Mouse (Mus musculus) heart, adult 2 months (tissue): Measurements from ENCODE around the gene Gm3532. TPM values are rescaled to one million over a fixed set of nuclear protein-coding genes. Genes with fewer than 3 reads are reported as not detected.
"Not testable (repeated sequence)": the region's sequence is repeated elsewhere in the genome, so short reads cannot be mapped to it uniquely, and the experiment has no call there.

Experiments used
- DNase-seq, 2 experiments: peaks; one replicate each; pipeline ENCODE4 v3.0.0; 2021
- H3K27ac ChIP-seq: fragments of 200-600 bp; 2 replicates; pipeline ENCODE4 v1.8.1; 2022
- H3K27me3 ChIP-seq: fragments of 200-500 bp; 2 replicates; pipeline ENCODE4 v1.6.1; 2012; ENCODE audit warnings: mild to moderate bottlenecking, low read length, inconsistent platforms, mixed read lengths; ENCODE audit not compliant: control insufficient read depth, insufficient read depth
- H3K36me3 ChIP-seq: fragments of 200-500 bp; 2 replicates; pipeline ENCODE4 v1.6.1; 2012; ENCODE audit warnings: low read length, inconsistent platforms; ENCODE audit not compliant: control insufficient read depth, insufficient read depth
- H3K4me1 ChIP-seq: fragments of 200-500 bp; 2 replicates; pipeline ENCODE4 v1.6.1; 2011; ENCODE audit warnings: low read length; ENCODE audit not compliant: control insufficient read depth, insufficient read depth
- H3K4me3 ChIP-seq: fragments of 200-600 bp; 2 replicates; pipeline ENCODE4 v1.8.1; 2022
- H3K79me2 ChIP-seq: fragments of 200-500 bp; replicated peaks from 2 replicates; pipeline ENCODE4 v1.6.1; 2012; ENCODE audit warnings: mild to moderate bottlenecking, inconsistent platforms, low read length, moderate library complexity, mixed read lengths; ENCODE audit not compliant: control insufficient read depth, insufficient read depth
- H3K9ac ChIP-seq: fragments of 200-500 bp; 2 replicates; pipeline ENCODE4 v1.6.1; 2012; ENCODE audit warnings: low read depth, mild to moderate bottlenecking, control low read depth, inconsistent platforms, low read length, mixed read lengths
- WGBS: fragments of 180-500 bp; shearing (Covaris S2); methylation state at CpG from one replicate; pipeline ENCODE4 v1.1.7; 2018; 5-methylcytosine and 5-hydroxymethylcytosine counted together
- intact Hi-C: fragments of 180-260 bp; cut with DNase I; formaldehyde crosslinking; loops from one replicate; pipeline ENCODE4 v1.15.1; 2025
- long read RNA-seq: library from polyadenylated mRNA; stranded (forward); transcript quantifications from one replicate; pipeline ENCODE4 v2.0.0, GENCODE M21; 2021
- polyA plus RNA-seq: library from polyadenylated mRNA; depleted of rRNA; stranded (reverse); fragments of >200 nt; gene quantifications from 2 replicates; pipeline ENCODE4 v1.2.3, GENCODE M21; 2012; rRNA removed
- total RNA-seq, 2 experiments: library from RNA; stranded (reverse); gene quantifications; 2 replicates each; pipeline ENCODE4 v1.2.3; 2021

Gm3532 gene
- total RNA-seq (not detected), polyA plus RNA-seq (not detected in 2 replicates)
- long read RNA-seq, result 0 reads

- H3K27ac ChIP-seq, H3K4me3 ChIP-seq, H3K27me3 ChIP-seq, DNase-seq, intact Hi-C loops, H3K4me1 ChIP-seq, H3K36me3 ChIP-seq, H3K79me2 ChIP-seq, H3K9ac ChIP-seq: not testable (repeated sequence)
- no CpG with 5 or more reads among the region's 2 CpGs for WGBS
Observed at GRCm38 (mm10) chr14:5538196-5538595, at the start of gene Gm3532. TSS of gene Gm3532 (plus strand) at chr14:5538496.

GRCm38 (mm10) chr14:5501374-5501773 lies 36.9 kb upstream of the Gm3532 start, which contains the start of gene Gm3488:
TSS of gene Gm3488 (plus strand) at chr14:5501674.
- H3K4me3 ChIP-seq, H3K9ac ChIP-seq, H3K27ac ChIP-seq, H3K4me1 ChIP-seq, DNase-seq, H3K27me3 ChIP-seq, H3K79me2 ChIP-seq, intact Hi-C loops, H3K36me3 ChIP-seq: not testable (repeated sequence)
- no CpG with 5 or more reads among the region's 35 CpGs for WGBS

Other genes with a start within 250 kb of the Gm3532 start
- gene Gm3542, start 203.6 kb upstream of the Gm3532 start, total RNA-seq, result not detected
- gene Gm3542, start 203.6 kb upstream of the Gm3532 start, polyA plus RNA-seq, result not detected in 2 replicates
- gene Gm3500, start 149.4 kb upstream of the Gm3532 start, total RNA-seq, result not detected
- 0.35 TPM in 1 of 2 replicates, not detected in the other for gene Gm3500, start 149.4 kb upstream of the Gm3532 start, polyA plus RNA-seq
- under 1 TPM; 0.32 to 0.34 TPM for gene Gm3194, start 83.0 kb upstream of the Gm3532 start, total RNA-seq
- 0.29 and 0.43 TPM in 2 replicates for gene Gm3194, start 83.0 kb upstream of the Gm3532 start, polyA plus RNA-seq
- not detected for gene Gm8246, start 60.7 kb upstream of the Gm3532 start, total RNA-seq
- not detected in 2 replicates for gene Gm8246, start 60.7 kb upstream of the Gm3532 start, polyA plus RNA-seq
- not detected for gene Gm3187, start 54.3 kb upstream of the Gm3532 start, total RNA-seq
- gene Gm3187, start 54.3 kb upstream of the Gm3532 start, polyA plus RNA-seq, result not detected in 2 replicates
- gene Gm3488, start 36.8 kb upstream of the Gm3532 start, total RNA-seq, result under 1 TPM in 1 of 2 experiments, not detected in 1; 0.18 TPM
- 0.47 TPM in 1 of 2 replicates, not detected in the other for gene Gm3488, start 36.8 kb upstream of the Gm3532 start, polyA plus RNA-seq
- gene Gm8265, start 94.5 kb downstream of the Gm3532 start, total RNA-seq, result not detected
- not detected in 2 replicates for gene Gm8265, start 94.5 kb downstream of the Gm3532 start, polyA plus RNA-seq
- gene Gm9603, start 149.0 kb downstream of the Gm3532 start, total RNA-seq, result not detected
- not detected in 2 replicates for gene Gm9603, start 149.0 kb downstream of the Gm3532 start, polyA plus RNA-seq
- gene Gm3373, start 203.1 kb downstream of the Gm3532 start, total RNA-seq, result under 1 TPM in 1 of 2 experiments, not detected in 1; 0.23 TPM
- 0.23 and 0.96 TPM in 2 replicates for gene Gm3373, start 203.1 kb downstream of the Gm3532 start, polyA plus RNA-seq